Mouse (Mus musculus): ENCODE measurements at regions not wholly inside any gene's neighbourhood (a gene's known extent, or its start where the extent isn't known, plus 50 kb on each side); places are given as distances from the start of the nearest gene placed in this dataset.

DNA sequence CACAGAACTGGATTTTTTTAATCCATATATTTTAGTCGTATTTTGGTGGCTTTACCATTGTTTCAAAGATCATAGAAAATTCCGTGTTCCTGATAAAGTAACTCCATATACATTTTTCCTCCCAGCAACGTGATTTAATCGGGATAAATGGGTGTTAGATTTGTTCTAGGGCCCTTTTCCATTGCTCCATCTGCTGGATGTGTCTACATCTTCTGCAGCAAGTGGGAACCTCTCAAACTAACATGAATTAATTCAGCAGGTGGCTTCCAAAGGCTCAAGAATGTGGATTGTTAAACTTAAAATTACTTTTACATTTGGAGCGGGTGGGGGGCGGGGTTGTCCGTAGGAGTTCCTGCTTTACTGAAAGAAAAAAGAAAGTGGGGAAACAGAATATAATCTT lies 2070.9 kb upstream of the Tenm3 start:
- no peak for TF ChIP-seq CTCF (IDR thresholded peaks at IDR 0.05; ENCODE audit: low read depth, low read length)
- TF ChIP-seq EP300 (IDR thresholded peaks at IDR 0.05; ENCODE audit: insufficient read depth, low read depth, low read length) = no peak

Data from ES-Bruce4 (cell line).